Mouse (Mus musculus): Measurements from ENCODE around the gene Krtap4-9. TPM values are rescaled to one million over a fixed set of nuclear protein-coding genes. Genes with fewer than 3 reads are reported as not detected.

The Krtap4-9 gene
- polyA plus RNA-seq, 1 experiment from 2014 or later, result not detected

Other genes starting within 250 kb of the Krtap4-9 start
- not detected in 2 replicates for gene Krt40, start 242.0 kb upstream of the Krtap4-9 start, polyA plus RNA-seq (2015; fragmentation: Nextera tagmentation; extraction: Ambion mirVana)
- not detected in 2 replicates for gene Krtap3-3, start 234.3 kb upstream of the Krtap4-9 start, polyA plus RNA-seq (2015; fragmentation: Nextera tagmentation; extraction: Ambion mirVana)
- not detected in 2 replicates for gene Krtap3-2, start 228.3 kb upstream of the Krtap4-9 start, polyA plus RNA-seq (2015; fragmentation: Nextera tagmentation; extraction: Ambion mirVana)
- gene Gm11939, start 225.7 kb upstream of the Krtap4-9 start, polyA plus RNA-seq (2015; fragmentation: Nextera tagmentation; extraction: Ambion mirVana), result not detected in 2 replicates
- gene Krtap3-1, start 218.6 kb upstream of the Krtap4-9 start, polyA plus RNA-seq (2015; fragmentation: Nextera tagmentation; extraction: Ambion mirVana), result not detected in 2 replicates
- gene Krtap1-5, start 204.2 kb upstream of the Krtap4-9 start, polyA plus RNA-seq (2015; fragmentation: Nextera tagmentation; extraction: Ambion mirVana), result not detected in 2 replicates
- gene Krtap1-4, start 201.5 kb upstream of the Krtap4-9 start, polyA plus RNA-seq (2015; fragmentation: Nextera tagmentation; extraction: Ambion mirVana), result not detected in 2 replicates
- not detected in 2 replicates for gene Krtap1-3, start 193.9 kb upstream of the Krtap4-9 start, polyA plus RNA-seq (2015; fragmentation: Nextera tagmentation; extraction: Ambion mirVana)
- not detected in 2 replicates for gene Krtap9-3, start 187.1 kb upstream of the Krtap4-9 start, polyA plus RNA-seq (2015; fragmentation: Nextera tagmentation; extraction: Ambion mirVana)
- not detected in 2 replicates for gene Gm11938, start 181.9 kb upstream of the Krtap4-9 start, polyA plus RNA-seq (2015; fragmentation: Nextera tagmentation; extraction: Ambion mirVana)
- gene Gm11937, start 175.0 kb upstream of the Krtap4-9 start, polyA plus RNA-seq (2015; fragmentation: Nextera tagmentation; extraction: Ambion mirVana), result not detected in 2 replicates
- not detected in 2 replicates for gene Krtap2-4, start 170.4 kb upstream of the Krtap4-9 start, polyA plus RNA-seq (2015; fragmentation: Nextera tagmentation; extraction: Ambion mirVana)
- gene Gm11562, start 164.8 kb upstream of the Krtap4-9 start, polyA plus RNA-seq (2015; fragmentation: Nextera tagmentation; extraction: Ambion mirVana), result not detected in 2 replicates
- not detected in 2 replicates for gene Krtap4-1, start 157.0 kb upstream of the Krtap4-9 start, polyA plus RNA-seq (2015; fragmentation: Nextera tagmentation; extraction: Ambion mirVana)
- not detected in 2 replicates for gene Krtap4-2, start 150.1 kb upstream of the Krtap4-9 start, polyA plus RNA-seq (2015; fragmentation: Nextera tagmentation; extraction: Ambion mirVana)
- not detected in 2 replicates for gene Krtap4-7, start 141.1 kb upstream of the Krtap4-9 start, polyA plus RNA-seq (2015; fragmentation: Nextera tagmentation; extraction: Ambion mirVana)
- not detected in 2 replicates for gene Gm11555, start 135.0 kb upstream of the Krtap4-9 start, polyA plus RNA-seq (2015; fragmentation: Nextera tagmentation; extraction: Ambion mirVana)
- not detected in 2 replicates for gene Gm11563, start 126.2 kb upstream of the Krtap4-9 start, polyA plus RNA-seq (2015; fragmentation: Nextera tagmentation; extraction: Ambion mirVana)
- not detected in 2 replicates for gene Krtap4-6, start 119.2 kb upstream of the Krtap4-9 start, polyA plus RNA-seq (2015; fragmentation: Nextera tagmentation; extraction: Ambion mirVana)
- not detected in 2 replicates for gene Gm14190, start 94.5 kb upstream of the Krtap4-9 start, polyA plus RNA-seq (2015; fragmentation: Nextera tagmentation; extraction: Ambion mirVana)
- not detected in 2 replicates for gene Gm14180, start 50.9 kb upstream of the Krtap4-9 start, polyA plus RNA-seq (2015; fragmentation: Nextera tagmentation; extraction: Ambion mirVana)
- not detected in 2 replicates for gene Gm11595, start 12.3 kb upstream of the Krtap4-9 start, polyA plus RNA-seq (2015; fragmentation: Nextera tagmentation; extraction: Ambion mirVana)
- not detected in 2 replicates for gene Krtap4-8, start 4.5 kb upstream of the Krtap4-9 start, polyA plus RNA-seq (2015; fragmentation: Nextera tagmentation; extraction: Ambion mirVana)
- gene Gm11596, start 8.3 kb downstream of the Krtap4-9 start, polyA plus RNA-seq (2015; fragmentation: Nextera tagmentation; extraction: Ambion mirVana), result not detected in 2 replicates
- gene Gm11569, start 13.7 kb downstream of the Krtap4-9 start, polyA plus RNA-seq (2015; fragmentation: Nextera tagmentation; extraction: Ambion mirVana), result not detected in 2 replicates
- not detected in 2 replicates for gene Gm11554, start 19.2 kb downstream of the Krtap4-9 start, polyA plus RNA-seq (2015; fragmentation: Nextera tagmentation; extraction: Ambion mirVana)
- not detected in 2 replicates for gene Krtap4-13, start 24.7 kb downstream of the Krtap4-9 start, polyA plus RNA-seq (2015; fragmentation: Nextera tagmentation; extraction: Ambion mirVana)
- gene Gm11564, start 30.5 kb downstream of the Krtap4-9 start, polyA plus RNA-seq (2015; fragmentation: Nextera tagmentation; extraction: Ambion mirVana), result not detected in 2 replicates
- not detected in 2 replicates for gene 2300003K06Rik, start 52.9 kb downstream of the Krtap4-9 start, polyA plus RNA-seq (2015; fragmentation: Nextera tagmentation; extraction: Ambion mirVana)
- gene Krtap4-16, start 66.4 kb downstream of the Krtap4-9 start, polyA plus RNA-seq (2015; fragmentation: Nextera tagmentation; extraction: Ambion mirVana), result not detected in 2 replicates
- gene Gm11568, start 72.7 kb downstream of the Krtap4-9 start, polyA plus RNA-seq (2015; fragmentation: Nextera tagmentation; extraction: Ambion mirVana), result not detected in 2 replicates
- not detected in 2 replicates for gene Gm11559, start 79.3 kb downstream of the Krtap4-9 start, polyA plus RNA-seq (2015; fragmentation: Nextera tagmentation; extraction: Ambion mirVana)
- gene Krtap9-1, start 88.2 kb downstream of the Krtap4-9 start, polyA plus RNA-seq (2015; fragmentation: Nextera tagmentation; extraction: Ambion mirVana), result not detected in 2 replicates
- not detected in 2 replicates for gene Gm11567, start 94.0 kb downstream of the Krtap4-9 start, polyA plus RNA-seq (2015; fragmentation: Nextera tagmentation; extraction: Ambion mirVana)
- gene Krtap31-1, start 122.7 kb downstream of the Krtap4-9 start, polyA plus RNA-seq (2015; fragmentation: Nextera tagmentation; extraction: Ambion mirVana), result not detected in 2 replicates
- not detected in 2 replicates for gene Gm11565, start 129.6 kb downstream of the Krtap4-9 start, polyA plus RNA-seq (2015; fragmentation: Nextera tagmentation; extraction: Ambion mirVana)
- not detected in 2 replicates for gene Krtap31-2, start 151.1 kb downstream of the Krtap4-9 start, polyA plus RNA-seq (2015; fragmentation: Nextera tagmentation; extraction: Ambion mirVana)
- not detected in 2 replicates for gene Krtap9-5, start 163.3 kb downstream of the Krtap4-9 start, polyA plus RNA-seq (2015; fragmentation: Nextera tagmentation; extraction: Ambion mirVana)
- not detected in 2 replicates for gene Krtap29-1, start 193.9 kb downstream of the Krtap4-9 start, polyA plus RNA-seq (2015; fragmentation: Nextera tagmentation; extraction: Ambion mirVana)
- not detected in 2 replicates for gene Krtap16-1, start 201.4 kb downstream of the Krtap4-9 start, polyA plus RNA-seq (2015; fragmentation: Nextera tagmentation; extraction: Ambion mirVana)
- not detected in 2 replicates for gene Krtap17-1, start 208.8 kb downstream of the Krtap4-9 start, polyA plus RNA-seq (2015; fragmentation: Nextera tagmentation; extraction: Ambion mirVana)
- gene Krt33a, start 231.0 kb downstream of the Krtap4-9 start, polyA plus RNA-seq (2015; fragmentation: Nextera tagmentation; extraction: Ambion mirVana), result not detected in 2 replicates
- gene Krt33b, start 244.7 kb downstream of the Krtap4-9 start, polyA plus RNA-seq (2015; fragmentation: Nextera tagmentation; extraction: Ambion mirVana), result not detected in 2 replicates